ENCODE assay signal across 8 mouse cellular contexts in the genomic region with DNA sequence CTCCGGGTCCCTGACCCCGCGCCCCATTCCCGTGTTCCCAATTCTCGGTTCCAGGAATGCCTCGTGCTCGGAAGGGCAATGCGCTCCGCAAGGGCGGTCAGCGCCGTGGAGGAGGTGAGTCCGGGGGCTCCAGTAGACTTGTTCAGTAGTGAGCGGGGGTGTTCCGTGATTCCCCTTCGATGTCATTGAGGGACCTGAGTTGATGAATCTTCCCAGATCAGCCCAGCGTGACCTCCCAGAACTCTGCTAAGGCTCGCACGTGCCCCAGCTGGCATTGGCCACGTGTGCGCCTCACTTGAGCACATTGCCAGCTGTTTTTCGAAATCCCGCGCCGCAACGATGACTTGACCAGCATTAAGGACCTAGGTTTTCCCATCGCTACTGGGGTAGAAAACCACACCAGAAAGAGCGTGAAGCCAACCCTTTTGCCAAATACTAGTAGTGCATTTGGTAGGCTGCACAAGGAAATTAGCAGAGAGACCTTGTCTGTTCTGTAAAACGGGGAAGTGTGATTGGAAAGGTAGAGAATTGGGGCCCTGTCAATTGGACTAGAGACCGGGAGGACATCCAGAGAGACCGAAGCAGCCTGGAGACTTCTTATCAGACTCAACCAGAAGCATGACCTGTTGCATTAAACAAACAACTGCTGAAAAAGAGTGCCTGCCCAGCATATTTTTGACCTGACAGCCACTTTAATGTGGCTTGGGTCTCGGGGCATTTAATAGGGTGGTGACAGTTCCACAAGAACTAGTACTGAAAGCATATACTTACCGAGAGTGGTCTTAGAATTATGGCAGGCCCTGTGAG. TPM values are rescaled to one million over a fixed set of nuclear protein-coding genes. Genes with fewer than 3 reads are reported as not detected.
DNase-seq lines count a peak whose midpoint lies in the region; ATAC-seq and TF ChIP-seq lines count a peak whose summit lies in the region.

No protein-coding gene starts in this region.

- peaks cover 6% of the 10 kb centered on the region for H3K4me1 ChIP-seq in testis, adult 2 months (ENCODE audit: control insufficient read depth, insufficient read depth, low read length)
- H3K4me1 ChIP-seq in hindbrain, embryonic 10.5 days (replicated peaks), result peaks cover 38% of the 10 kb centered on the region
- H3K4me1 ChIP-seq in liver, embryonic 11.5 days (replicated peaks; ENCODE audit: control insufficient read depth, insufficient read depth, low read length), result peaks cover 35% of the 10 kb centered on the region
- peaks cover 15% of the 10 kb centered on the region for H3K4me1 ChIP-seq in neural tube, embryonic 13.5 days (replicated peaks)

- WGBS in hindbrain, embryonic 10.5 days, result 7% methylated on average over 33 of the region's 33 CpGs
- WGBS in liver, embryonic 11.5 days, result 1% methylated on average over 33 of the region's 33 CpGs
- WGBS in neural tube, embryonic 13.5 days, result 6% methylated on average over 33 of the region's 33 CpGs

- H3K36me3 ChIP-seq in testis, adult 2 months (ENCODE audit: control insufficient read depth, insufficient read depth, low read length), result no peaks in the 10 kb centered on the region
- H3K36me3 ChIP-seq in hindbrain, embryonic 10.5 days, result peaks cover 50% of the 10 kb centered on the region
- peaks cover 35% of the 10 kb centered on the region for H3K36me3 ChIP-seq in liver, embryonic 11.5 days (ENCODE audit: control insufficient read depth, insufficient read depth, low read length)
- peaks cover 45% of the 10 kb centered on the region for H3K36me3 ChIP-seq in neural tube, embryonic 13.5 days

- H3K27me3 ChIP-seq in testis, adult 2 months (ENCODE audit: control insufficient read depth, insufficient read depth, low read length), result no peaks in the 10 kb centered on the region
- H3K27me3 ChIP-seq in hindbrain, embryonic 10.5 days (ENCODE audit: insufficient read depth, poor library complexity, severe bottlenecking), result no peaks in the 10 kb centered on the region
- H3K27me3 ChIP-seq in liver, embryonic 11.5 days (replicated peaks; ENCODE audit: control insufficient read depth, insufficient read depth, low read length), result no peaks in the 10 kb centered on the region
- no peaks in the 10 kb centered on the region for H3K27me3 ChIP-seq in neural tube, embryonic 13.5 days

- no peak for TF ChIP-seq CTCF in testis, adult 2 months (IDR thresholded peaks at IDR 0.05; ENCODE audit: control insufficient read depth, insufficient read depth, insufficient replicate concordance, low read depth, low read length)

- H3K27ac ChIP-seq in testis, adult 2 months (ENCODE audit: control insufficient read depth, insufficient read depth, low read depth, low read length), result peak overlapping the region; percentile 48
- H3K27ac ChIP-seq in hindbrain, embryonic 10.5 days, result peak overlapping the region; percentile 85
- peak overlapping the region; percentile 98 for H3K27ac ChIP-seq in liver, embryonic 11.5 days (ENCODE audit: low read depth, low read length)
- no peak overlapping the region for H3K27ac ChIP-seq in neural tube, embryonic 13.5 days (replicated peaks)

- H3K9me3 ChIP-seq in hindbrain, embryonic 10.5 days, result no peaks in the 10 kb centered on the region
- no peaks in the 10 kb centered on the region for H3K9me3 ChIP-seq in liver, embryonic 11.5 days (ENCODE audit: control insufficient read depth, low read length)
- H3K9me3 ChIP-seq in neural tube, embryonic 13.5 days, result no peaks in the 10 kb centered on the region

- peak; percentile 80 for DNase-seq in adrenal gland, adult 2 months
- DNase-seq in adrenal gland, adult (ENCODE audit: inconsistent age in 2 of 2, low spot score in 1 of 2), result no peak
- no peak for DNase-seq in testis, postnatal 14 days (ENCODE audit: low spot score)
- no peak for DNase-seq in hindbrain, embryonic 10.5 days (ENCODE audit: low spot score)
- DNase-seq in liver, embryonic 11.5 days (ENCODE audit: low spot score), result no peak
- DNase-seq in cerebellum, adult 8-10 months, result no peak

- peak overlapping the region; percentile 91 for H3K4me3 ChIP-seq in testis, adult 2 months (ENCODE audit: control insufficient read depth, low read depth, low read length)
- peak overlapping the region; percentile 68 for H3K4me3 ChIP-seq in hindbrain, embryonic 10.5 days
- H3K4me3 ChIP-seq in liver, embryonic 11.5 days (ENCODE audit: low read depth, low read length), result peak overlapping the region; percentile 91
- H3K4me3 ChIP-seq in neural tube, embryonic 13.5 days, result peak overlapping the region; percentile 64

- peak overlapping the region; percentile 96 for H3K9ac ChIP-seq in liver, embryonic 11.5 days (ENCODE audit: low read depth, low read length)
- peak overlapping the region; percentile 65 for H3K9ac ChIP-seq in neural tube, embryonic 13.5 days

- 0 out of 2 replicates have a peak, but pooled peaks have one; percentile 13 for ATAC-seq in liver, embryonic 11.5 days (replicated peaks; ENCODE audit: low FRiP score)
- ATAC-seq in neural tube, embryonic 13.5 days (ENCODE audit: low read depth), result peak; percentile 46; the same call in 1 of the 2 replicates

- no peak for TF ChIP-seq POLR2A in testis, adult 2 months (IDR thresholded peaks at IDR 0.05; ENCODE audit: control insufficient read depth, low read depth, low read length)

- H3K4me2 ChIP-seq in liver, embryonic 11.5 days, result peak overlapping the region; percentile 83
- peak overlapping the region; percentile 79 for H3K4me2 ChIP-seq in neural tube, embryonic 13.5 days

RNA-seq across cellular contexts. Expression of gene Ifrd2, which starts 0.6 kb away (rescaled TPM):
- total RNA-seq in adrenal gland, adult 2 months (2021), result 10 to 100 TPM; 36.0 to 41.7 TPM
- polyA plus RNA-seq in adrenal gland, adult 2 months (2012; rRNA removed), result 67.3 and 80.0 TPM in 2 replicates
- polyA plus RNA-seq in testis, adult 2 months (2012; rRNA removed), result 16.4 and 20.5 TPM in 2 replicates
- polyA plus RNA-seq in hindbrain, embryonic 10.5 days (2016; fragmentation: Nextera tagmentation; extraction: Ambion mirVana), result 41.1 and 54.1 TPM in 2 replicates
- polyA plus RNA-seq in liver, embryonic 11.5 days (2014; fragmentation: Nextera tagmentation; extraction: Ambion mirVana), result 219 and 230 TPM in 2 replicates
- 13.5 and 17.4 TPM in 2 replicates for polyA plus RNA-seq in neural tube, embryonic 13.5 days (2015; fragmentation: Nextera tagmentation; extraction: Ambion mirVana)

RNA-seq across cellular contexts. Expression of gene Hyal3, which starts 7.4 kb away (rescaled TPM):
- 1 to 10 TPM; 1.3 to 1.4 TPM for total RNA-seq in adrenal gland, adult 2 months (2021)
- polyA plus RNA-seq in adrenal gland, adult 2 months (2012; rRNA removed), result 1.8 and 2.2 TPM in 2 replicates
- 1.6 and 1.8 TPM in 2 replicates for polyA plus RNA-seq in testis, adult 2 months (2012; rRNA removed)
- 0.41 and 0.77 TPM in 2 replicates for polyA plus RNA-seq in hindbrain, embryonic 10.5 days (2016; fragmentation: Nextera tagmentation; extraction: Ambion mirVana)
- 1.0 and 1.5 TPM in 2 replicates for polyA plus RNA-seq in liver, embryonic 11.5 days (2014; fragmentation: Nextera tagmentation; extraction: Ambion mirVana)
- 1.9 and 2.0 TPM in 2 replicates for polyA plus RNA-seq in neural tube, embryonic 13.5 days (2015; fragmentation: Nextera tagmentation; extraction: Ambion mirVana)

RNA-seq across cellular contexts. Expression of gene Naa80, which starts 9.3 kb away (rescaled TPM):
- total RNA-seq in adrenal gland, adult 2 months (2021), result 10 to 100 TPM; 15.9 to 19.2 TPM
- 111 TPM in 2 replicates for polyA plus RNA-seq in adrenal gland, adult 2 months (2012; rRNA removed)
- polyA plus RNA-seq in testis, adult 2 months (2012; rRNA removed), result 136 and 139 TPM in 2 replicates
- 19.2 and 20.8 TPM in 2 replicates for polyA plus RNA-seq in hindbrain, embryonic 10.5 days (2016; fragmentation: Nextera tagmentation; extraction: Ambion mirVana)
- polyA plus RNA-seq in liver, embryonic 11.5 days (2014; fragmentation: Nextera tagmentation; extraction: Ambion mirVana), result 20.5 and 20.7 TPM in 2 replicates
- 15.9 and 19.0 TPM in 2 replicates for polyA plus RNA-seq in neural tube, embryonic 13.5 days (2015; fragmentation: Nextera tagmentation; extraction: Ambion mirVana)

RNA-seq across cellular contexts. Expression of gene Hyal1, which starts 11.3 kb away (rescaled TPM):
- 10 to 100 TPM; 13.7 to 15.2 TPM for total RNA-seq in adrenal gland, adult 2 months (2021)
- polyA plus RNA-seq in adrenal gland, adult 2 months (2012; rRNA removed), result 6.3 and 7.0 TPM in 2 replicates
- 4.0 and 5.0 TPM in 2 replicates for polyA plus RNA-seq in testis, adult 2 months (2012; rRNA removed)
- 6.6 and 8.4 TPM in 2 replicates for polyA plus RNA-seq in hindbrain, embryonic 10.5 days (2016; fragmentation: Nextera tagmentation; extraction: Ambion mirVana)
- 4.2 and 4.6 TPM in 2 replicates for polyA plus RNA-seq in liver, embryonic 11.5 days (2014; fragmentation: Nextera tagmentation; extraction: Ambion mirVana)
- 8.2 and 8.5 TPM in 2 replicates for polyA plus RNA-seq in neural tube, embryonic 13.5 days (2015; fragmentation: Nextera tagmentation; extraction: Ambion mirVana)

RNA-seq across cellular contexts. Expression of gene Hyal2, which starts 20.3 kb away (rescaled TPM):
- 10 to 100 TPM; 36.8 to 52.8 TPM for total RNA-seq in adrenal gland, adult 2 months (2021)
- 92.1 and 102 TPM in 2 replicates for polyA plus RNA-seq in adrenal gland, adult 2 months (2012; rRNA removed)
- polyA plus RNA-seq in testis, adult 2 months (2012; rRNA removed), result 6.4 and 6.5 TPM in 2 replicates
- 134 and 135 TPM in 2 replicates for polyA plus RNA-seq in hindbrain, embryonic 10.5 days (2016; fragmentation: Nextera tagmentation; extraction: Ambion mirVana)
- polyA plus RNA-seq in liver, embryonic 11.5 days (2014; fragmentation: Nextera tagmentation; extraction: Ambion mirVana), result 89.7 and 92.5 TPM in 2 replicates
- polyA plus RNA-seq in neural tube, embryonic 13.5 days (2015; fragmentation: Nextera tagmentation; extraction: Ambion mirVana), result 76.8 and 77.5 TPM in 2 replicates
